Mouse (Mus musculus): Measurements from ENCODE around the gene Ppm1m. TPM values are rescaled to one million over a fixed set of nuclear protein-coding genes. Genes with fewer than 3 reads are reported as not detected.

Gene Ppm1m
- total and polyA plus RNA-seq, 2 experiments from 2014 or later: 18.5 to 23.3 TPM

DNA sequence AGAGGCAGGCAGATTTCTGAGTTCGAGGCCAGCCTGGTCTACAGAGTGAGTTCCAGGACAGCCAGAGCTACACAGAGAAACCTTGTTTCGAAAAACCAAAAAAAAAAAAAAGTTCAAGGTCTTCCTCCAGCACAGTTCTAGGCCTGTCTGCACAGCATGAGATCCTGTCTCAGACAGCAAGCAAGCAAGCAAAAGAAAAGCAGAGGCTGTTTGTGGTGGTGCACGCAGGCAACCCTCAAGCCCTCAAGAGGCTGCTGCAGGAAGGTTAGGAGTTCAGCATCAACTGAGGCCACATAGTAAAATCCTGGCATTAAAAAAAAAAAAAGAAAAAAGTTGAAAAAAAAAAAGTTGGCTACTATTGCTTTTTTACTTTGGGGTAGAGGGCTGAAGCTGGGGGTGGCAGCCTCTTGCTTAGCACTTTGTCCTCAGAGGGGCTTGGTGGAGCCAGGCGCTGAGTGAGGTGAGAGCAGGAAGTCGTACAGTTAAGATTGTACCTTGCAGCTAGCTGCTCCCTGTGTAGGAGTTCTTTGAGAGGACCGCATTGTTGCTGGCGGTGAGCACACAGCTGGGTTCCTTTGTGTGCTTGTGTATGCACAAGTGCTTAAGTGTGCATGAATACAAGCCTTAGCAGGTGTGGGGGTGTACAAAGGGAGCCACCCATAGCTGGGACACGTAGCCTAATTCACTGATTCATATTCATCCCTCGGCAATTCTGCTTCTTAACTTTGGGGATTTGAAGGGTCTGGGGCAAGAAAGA, 11.5 kb upstream of the Ppm1m start:
- Histone ChIP-seq H3K27ac (peak overlapping the region; percentile 37; the same call in 1 of the 2 replicates), H3K4me3 (ENCODE audit: low read length) (no peak overlapping the region; the same call in 1 of the 2 replicates), H3K9ac (replicated peaks; ENCODE audit: low read length) (peak overlapping the region; percentile 46), H3K4me1 (ENCODE audit: insufficient read depth, low read length) (peaks cover 4% of the 10 kb centered on the region; the same call in 1 of the 2 replicates), H3K36me3 (ENCODE audit: insufficient read depth, low read length) (peaks cover 25% of the 10 kb centered on the region), H3K27me3 (ENCODE audit: insufficient read depth, low read length) (no peaks in the 10 kb centered on the region), H3K4me2 (ENCODE audit: low read depth, low read length) (peak overlapping the region; percentile 53; the same call in 1 of the 2 replicates), H3K9me3 (ENCODE audit: low read length) (no peaks in the 10 kb centered on the region)
- 41% methylated on average over 9 of the region's 9 CpGs for WGBS
- ATAC-seq: no peak
- DNase-seq (ENCODE audit: low spot score): no peak
- TF ChIP-seq CTCF (IDR thresholded peaks at IDR 0.05; ENCODE audit: low read depth): no peak

DNA sequence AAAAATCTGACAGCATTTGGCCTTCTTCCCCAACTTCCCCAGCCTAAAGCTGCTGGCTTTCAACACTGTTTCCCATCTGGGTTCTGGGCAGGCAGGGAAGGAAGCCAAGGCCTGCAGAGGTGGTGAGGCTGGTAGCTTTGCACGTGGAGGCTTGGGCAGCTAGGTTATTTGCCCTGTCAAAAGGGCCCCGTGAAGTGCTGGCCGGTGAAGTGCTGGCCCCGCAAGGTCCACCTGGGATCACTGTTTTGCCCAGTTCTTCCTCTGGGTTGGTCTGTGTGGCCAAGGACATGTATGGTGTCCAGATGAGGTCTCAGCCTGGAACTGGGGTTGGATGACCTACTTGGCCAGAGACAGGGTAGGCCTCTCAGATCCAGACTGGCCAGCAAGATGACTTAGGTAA, 10.4 kb upstream of the Ppm1m start:
- Histone ChIP-seq H3K27ac (no peak overlapping the region), H3K4me2 (ENCODE audit: low read depth, low read length) (no peak overlapping the region), H3K4me1 (ENCODE audit: insufficient read depth, low read length) (peaks cover 4% of the 10 kb centered on the region; the same call in 1 of the 2 replicates), H3K9me3 (ENCODE audit: low read length) (no peaks in the 10 kb centered on the region), H3K27me3 (ENCODE audit: insufficient read depth, low read length) (no peaks in the 10 kb centered on the region), H3K4me3 (ENCODE audit: low read length) (no peak overlapping the region), H3K9ac (replicated peaks; ENCODE audit: low read length) (no peak overlapping the region), H3K36me3 (ENCODE audit: insufficient read depth, low read length) (peaks cover 21% of the 10 kb centered on the region)
- DNase-seq (ENCODE audit: low spot score) (no peak), ATAC-seq (no peak)
- WGBS: 79% methylated on average over 4 of the region's 4 CpGs
- no peak for TF ChIP-seq CTCF (IDR thresholded peaks at IDR 0.05; ENCODE audit: low read depth)

DNA sequence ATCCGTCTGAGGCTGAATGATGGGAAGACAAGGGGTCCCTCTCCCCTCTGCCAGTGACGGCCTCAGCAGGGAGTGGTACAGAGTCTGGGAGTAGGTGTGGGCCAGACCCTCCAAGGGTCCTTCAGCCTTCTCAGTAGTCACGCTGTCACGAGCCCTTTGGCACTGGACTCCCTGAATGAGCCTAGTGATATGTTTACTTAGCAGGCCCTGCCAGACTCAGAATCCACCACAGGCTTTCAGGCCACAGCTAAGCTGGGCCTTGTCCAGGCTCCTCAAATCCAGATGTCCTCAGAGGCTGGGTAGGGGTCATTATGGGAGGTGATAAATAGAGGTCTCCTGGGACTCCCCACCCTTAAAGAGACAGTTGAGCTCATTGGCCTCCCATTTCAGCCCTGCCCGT, 8.6 kb upstream of the Ppm1m start:
- Histone ChIP-seq H3K27me3 (ENCODE audit: insufficient read depth, low read length) (no peaks in the 10 kb centered on the region), H3K9ac (replicated peaks; ENCODE audit: low read length) (no peak overlapping the region), H3K4me3 (ENCODE audit: low read length) (no peak overlapping the region), H3K27ac (no peak overlapping the region), H3K4me1 (ENCODE audit: insufficient read depth, low read length) (peaks cover 20% of the 10 kb centered on the region), H3K4me2 (ENCODE audit: low read depth, low read length) (no peak overlapping the region), H3K9me3 (ENCODE audit: low read length) (no peaks in the 10 kb centered on the region), H3K36me3 (ENCODE audit: insufficient read depth, low read length) (peaks cover 3% of the 10 kb centered on the region)
- no peak for DNase-seq (ENCODE audit: low spot score)
- no peak for ATAC-seq
- no peak for TF ChIP-seq CTCF (IDR thresholded peaks at IDR 0.05; ENCODE audit: low read depth)
- 77% methylated on average over 5 of the region's 5 CpGs for WGBS

DNA sequence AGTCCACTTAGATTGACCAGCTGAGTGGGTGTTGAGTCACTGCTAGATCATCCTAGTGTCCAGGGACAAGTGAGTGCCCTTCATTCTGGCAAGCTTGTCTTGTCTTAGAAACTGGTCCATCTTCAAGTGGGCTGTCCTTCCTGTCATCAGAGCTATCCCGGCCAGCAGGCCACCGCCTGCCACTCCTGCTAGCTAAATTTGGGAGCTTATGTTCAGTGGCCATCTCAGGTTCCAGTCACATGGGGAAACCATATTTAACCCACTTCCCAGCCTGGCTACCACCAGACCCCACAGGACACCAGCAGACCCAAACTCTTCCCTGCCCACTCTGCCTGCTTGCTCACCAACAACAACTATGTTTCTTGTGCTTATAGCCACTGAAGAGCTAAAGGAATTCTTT, 7.0 kb upstream of the Ppm1m start:
- Histone ChIP-seq H3K27me3 (ENCODE audit: insufficient read depth, low read length) (no peaks in the 10 kb centered on the region), H3K9ac (replicated peaks; ENCODE audit: low read length) (no peak overlapping the region), H3K4me3 (ENCODE audit: low read length) (no peak overlapping the region), H3K4me1 (ENCODE audit: insufficient read depth, low read length) (peaks cover 20% of the 10 kb centered on the region), H3K27ac (no peak overlapping the region), H3K4me2 (ENCODE audit: low read depth, low read length) (no peak overlapping the region), H3K36me3 (ENCODE audit: insufficient read depth, low read length) (no peaks in the 10 kb centered on the region), H3K9me3 (ENCODE audit: low read length) (no peaks in the 10 kb centered on the region)
- DNase-seq (ENCODE audit: low spot score) (no peak), ATAC-seq (no peak)
- WGBS: 74% methylated on average over 2 of the region's 2 CpGs
- no peak for TF ChIP-seq CTCF (IDR thresholded peaks at IDR 0.05; ENCODE audit: low read depth)

DNA sequence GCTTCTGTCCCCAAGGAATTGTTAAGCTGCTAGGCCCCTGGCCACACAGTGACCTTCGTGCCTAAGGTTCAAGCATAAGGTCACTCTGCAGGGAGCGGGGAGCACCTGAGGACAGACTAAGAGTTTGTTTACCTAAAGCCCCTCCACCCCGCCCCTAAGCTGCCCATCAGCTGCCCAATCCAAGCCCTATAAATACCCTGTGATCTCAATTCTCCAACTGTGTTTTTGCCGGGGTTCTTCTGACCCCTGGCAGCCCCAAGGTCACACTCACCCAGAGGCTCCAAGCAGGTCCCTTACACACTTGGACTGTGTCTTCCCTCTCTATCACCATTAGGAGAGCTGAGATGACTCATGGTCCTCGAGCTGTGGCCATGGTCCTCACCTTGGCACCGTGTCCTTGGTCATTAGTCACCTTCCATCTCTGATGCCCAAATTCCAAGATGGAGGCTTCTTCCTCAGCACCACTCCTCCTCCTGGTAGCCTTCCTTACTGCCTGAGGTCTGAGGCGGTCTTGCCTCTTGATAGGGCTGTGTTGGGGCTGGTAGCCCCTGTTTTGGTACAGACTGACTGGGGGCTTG, 6.3 kb upstream of the Ppm1m start:
- no peak overlapping the region for H3K4me3 ChIP-seq (ENCODE audit: low read length)
- no peak overlapping the region for H3K27ac ChIP-seq
- no peaks in the 10 kb centered on the region for H3K9me3 ChIP-seq (ENCODE audit: low read length)
- no peaks in the 10 kb centered on the region for H3K36me3 ChIP-seq (ENCODE audit: insufficient read depth, low read length)
- H3K4me2 ChIP-seq (ENCODE audit: low read depth, low read length): no peak overlapping the region
- H3K4me1 ChIP-seq (ENCODE audit: insufficient read depth, low read length): peaks cover 20% of the 10 kb centered on the region
- WGBS: 81% methylated on average over 7 of the region's 7 CpGs
- DNase-seq (ENCODE audit: low spot score): no peak
- no peak for ATAC-seq
- no peak overlapping the region for H3K9ac ChIP-seq (replicated peaks; ENCODE audit: low read length)
- no peaks in the 10 kb centered on the region for H3K27me3 ChIP-seq (ENCODE audit: insufficient read depth, low read length)
- no peak for TF ChIP-seq CTCF (IDR thresholded peaks at IDR 0.05; ENCODE audit: low read depth)

DNA sequence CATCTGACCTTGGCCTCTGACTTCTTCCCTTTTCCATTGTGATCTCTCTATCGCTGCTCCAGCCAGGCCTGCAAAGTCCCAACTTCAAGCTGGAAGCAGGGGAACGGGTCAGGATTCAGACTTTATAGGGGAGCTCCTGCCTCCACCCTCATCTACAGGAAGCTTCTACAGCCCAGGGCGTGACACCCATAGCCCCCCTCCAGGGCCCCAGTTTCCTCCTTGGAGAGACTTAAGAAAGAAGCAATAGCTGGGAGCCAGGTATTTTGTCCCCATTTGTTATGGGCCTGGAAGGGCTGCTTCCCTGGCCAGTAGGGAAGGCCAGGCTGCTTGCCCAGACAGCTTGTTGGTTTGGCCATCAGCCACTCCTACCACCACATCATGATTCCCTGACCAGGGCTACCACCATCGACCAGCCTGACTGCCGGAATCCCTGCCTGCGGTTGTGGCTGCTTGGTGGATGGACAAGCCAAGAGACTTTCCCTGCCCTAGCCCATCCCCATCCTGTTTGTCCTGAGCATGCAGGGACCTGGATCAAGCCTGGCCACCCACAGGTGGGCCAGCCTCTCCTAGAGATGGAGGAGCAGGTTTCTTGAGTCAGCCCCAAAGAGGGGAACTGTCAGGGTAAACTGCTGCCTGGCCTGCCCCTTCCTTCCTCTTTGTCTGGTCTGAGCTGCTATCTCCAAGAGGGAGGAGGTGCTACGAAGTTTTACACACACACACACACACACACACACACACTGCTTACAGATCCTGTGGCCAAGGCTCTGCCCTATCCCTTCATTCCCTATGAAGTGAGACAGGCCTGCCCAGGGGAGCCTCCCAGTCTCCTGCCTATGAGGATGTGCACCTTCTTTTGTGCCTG, 4.7 kb upstream of the Ppm1m start:
- peaks cover 16% of the 10 kb centered on the region for H3K4me1 ChIP-seq (ENCODE audit: insufficient read depth, low read length)
- no peak for ATAC-seq
- TF ChIP-seq CTCF (IDR thresholded peaks at IDR 0.05; ENCODE audit: low read depth): no peak
- H3K9me3 ChIP-seq (ENCODE audit: low read length): no peaks in the 10 kb centered on the region
- DNase-seq (ENCODE audit: low spot score): peak; percentile 29
- peak overlapping the region; percentile 62 for H3K9ac ChIP-seq (replicated peaks; ENCODE audit: low read length)
- no peaks in the 10 kb centered on the region for H3K27me3 ChIP-seq (ENCODE audit: insufficient read depth, low read length)
- no peaks in the 10 kb centered on the region for H3K36me3 ChIP-seq (ENCODE audit: insufficient read depth, low read length)
- H3K4me3 ChIP-seq (ENCODE audit: low read length): peak overlapping the region; percentile 45
- H3K4me2 ChIP-seq (ENCODE audit: low read depth, low read length): peak overlapping the region; percentile 64
- 58% methylated on average over 7 of the region's 7 CpGs for WGBS
- peak overlapping the region; percentile 27; the same call in 1 of the 2 replicates for H3K27ac ChIP-seq

Measured in hindbrain, postnatal 0 days (tissue).